Mouse (Mus musculus): Measurements from ENCODE around the gene Scnn1g. TPM values are rescaled to one million over a fixed set of nuclear protein-coding genes. Genes with fewer than 3 reads are reported as not detected.

Gene Scnn1g
- 2.8 and 3.1 TPM in 2 replicates for polyA plus RNA-seq (2012; rRNA removed)

DNA sequence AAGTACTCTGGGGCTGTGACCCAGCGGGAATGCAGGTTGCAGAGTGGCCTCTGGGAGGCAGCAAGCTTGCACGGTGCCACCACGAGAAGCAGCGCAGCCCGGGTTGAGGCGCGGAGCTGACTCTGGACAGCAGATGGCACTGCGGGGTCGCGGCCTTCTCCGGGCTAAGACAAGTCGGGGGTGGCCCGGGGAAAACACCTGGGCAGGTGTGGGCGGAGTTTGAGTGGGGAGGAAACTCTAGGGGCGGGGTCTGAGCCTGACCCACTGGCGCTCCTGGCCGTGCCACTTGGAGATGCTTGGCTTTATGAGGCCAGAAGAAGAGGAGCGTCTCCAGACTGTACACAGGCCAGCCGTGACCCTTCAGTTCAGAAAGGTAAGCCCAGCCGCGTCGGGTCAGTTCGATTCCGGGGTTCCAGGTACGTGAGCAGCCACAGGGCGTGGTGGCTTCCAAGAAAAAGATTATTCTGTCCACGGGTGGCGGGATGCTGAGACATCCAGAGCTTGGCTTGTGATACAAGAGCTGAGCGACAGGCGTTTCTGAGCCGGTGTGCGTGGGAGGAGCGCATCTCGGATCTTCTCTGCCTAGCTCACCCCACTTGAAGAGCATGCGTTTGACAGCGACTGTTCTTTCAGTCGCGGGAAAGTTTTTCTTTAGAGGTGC, at the start of gene Scnn1g:
Gene Scnn1g, plus strand, starts transcription at position 309 of the 661 bp plus-strand sequence.

GRCm38 (mm10) chr7:121707073-121707667, 27.1 kb upstream of the Scnn1g start, which contains the start of gene Usp31:
Usp31 (minus strand) TSS chr7:121707253.

Other genes starting within 250 kb of the Scnn1g start
- 1.8 and 3.1 TPM in 2 replicates for gene Usp31, start 27.2 kb upstream of the Scnn1g start, polyA plus RNA-seq (2012; rRNA removed)
- 17.4 and 27.5 TPM in 2 replicates for gene Scnn1b, start 130.6 kb downstream of the Scnn1g start, polyA plus RNA-seq (2012; rRNA removed)
- gene Cog7, start 247.2 kb downstream of the Scnn1g start, polyA plus RNA-seq (2012; rRNA removed), result 25.6 and 26.5 TPM in 2 replicates

All from colon, adult 2 months (tissue).